Mouse (Mus musculus) hindlimb bud, embryonic 11.5 days (tissue): ENCODE measurements around the gene Nprl2.

ENCODE experiments used
- DNase-seq: peaks from one replicate; pipeline ENCODE4 v3.0.0-alpha.2; 2012; ENCODE audit warnings: low read depth, low spot score; ENCODE audit errors: extremely low spot score

Nprl2 gene

GRCm38 (mm10) chr9:107575579-107576356 is 33.7 kb downstream of the Nprl2 start:
- no peak for DNase-seq

GRCm38 (mm10) chr9:107576357-107577107 is 34.5 kb downstream of the Nprl2 start, which contains the start of gene Hyal1:
Gene Hyal1 (plus strand): TSS chr9:107576927.
- no peak for DNase-seq

- no peak for DNase-seq
Observed at GRCm38 (mm10) chr9:107577871-107578270, 35.8 kb downstream of the Nprl2 start.

- DNase-seq, result no peak
Observed at GRCm38 (mm10) chr9:107578587-107578986, 36.6 kb downstream of the Nprl2 start, which contains the start of gene Naa80. Gene Naa80 (plus strand): TSS chr9:107578887.

GRCm38 (mm10) chr9:107579023-107579900 is 37.2 kb downstream of the Nprl2 start:
- no peak for DNase-seq

- DNase-seq, result no peak
Observed at GRCm38 (mm10) chr9:107580501-107581317, 38.7 kb downstream of the Nprl2 start, which contains the start of gene Hyal3. Gene Hyal3 (plus strand): TSS chr9:107580818.

GRCm38 (mm10) chr9:107581584-107581983 is 39.6 kb downstream of the Nprl2 start:
- DNase-seq, result no peak

GRCm38 (mm10) chr9:107582509-107583062 is 40.6 kb downstream of the Nprl2 start:
- no peak for DNase-seq

- DNase-seq, result no peak
Observed at GRCm38 (mm10) chr9:107583174-107583573, 41.1 kb downstream of the Nprl2 start.

- DNase-seq, result no peak
Observed at GRCm38 (mm10) chr9:107586504-107586903, 44.5 kb downstream of the Nprl2 start.

- DNase-seq, result peak; percentile 92
Observed at GRCm38 (mm10) chr9:107586974-107587832, 45.2 kb downstream of the Nprl2 start, which contains the start of gene Ifrd2. Gene Ifrd2 (plus strand): TSS chr9:107587642.

- no peak for DNase-seq
Observed at GRCm38 (mm10) chr9:107587833-107588639, 46.0 kb downstream of the Nprl2 start.

GRCm38 (mm10) chr9:107590058-107590772 is 48.2 kb downstream of the Nprl2 start:
- DNase-seq, result no peak

- DNase-seq, result no peak
Observed at GRCm38 (mm10) chr9:107590773-107591060, 48.7 kb downstream of the Nprl2 start.

GRCm38 (mm10) chr9:107593101-107593976 is 51.3 kb downstream of the Nprl2 start:
- no peak for DNase-seq

GRCm38 (mm10) chr9:107594281-107595062 is 52.4 kb downstream of the Nprl2 start:
- no peak for DNase-seq
